In the genomic region with DNA sequence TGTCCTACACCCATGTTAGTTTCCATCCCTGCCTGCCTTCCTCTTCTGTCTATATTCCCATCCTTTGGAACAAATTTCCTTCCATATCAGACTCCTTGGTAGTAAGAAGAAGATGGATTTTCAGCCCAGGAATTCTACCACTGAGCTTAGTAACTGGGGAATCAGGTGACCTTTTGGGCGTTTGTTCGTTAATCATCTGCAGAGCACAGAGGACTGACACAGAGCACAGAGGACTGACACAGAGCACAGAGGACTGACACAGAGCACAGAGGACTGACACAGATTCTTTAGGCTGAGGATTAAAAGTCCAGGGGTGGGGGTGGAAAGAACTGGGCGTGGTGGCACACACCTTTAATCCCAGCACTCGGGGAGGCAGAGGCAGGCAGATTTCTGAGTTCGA, we compare ENCODE assay signal across 30 mouse cellular contexts. TPM values are rescaled to one million over a fixed set of nuclear protein-coding genes. Genes with fewer than 3 reads are reported as not detected.
DNase-seq lines count a peak whose midpoint lies in the region; ATAC-seq lines count a peak whose summit lies in the region.
"Had no signal": no experiment of that assay in that cellular context is flagged by ENCODE, and none has a peak within 500 bp of the region (broad histone marks: within the 10 kb centered on the region; RNA-seq: fewer than 3 reads in every experiment).

No protein-coding gene starts in this region.

- H3K4me2 ChIP-seq in kidney, embryonic 15.5 days, result no peak overlapping the region
- H3K4me2 ChIP-seq in liver, embryonic 13.5 days, result no peak overlapping the region
- H3K4me2 ChIP-seq in forebrain, embryonic 12.5 days, result no peak overlapping the region
- H3K4me2 ChIP-seq: embryonic facial prominence, embryonic 12.5 days; forebrain, embryonic 15.5 days; heart, embryonic 13.5 days; hindbrain, embryonic 15.5 days; limb, embryonic 12.5 days; neural tube, embryonic 15.5 days; stomach, embryonic 15.5 days had no signal

- H3K27me3 ChIP-seq in kidney, embryonic 15.5 days, result no peaks in the 10 kb centered on the region
- no peaks in the 10 kb centered on the region for H3K27me3 ChIP-seq in liver, embryonic 13.5 days
- no peaks in the 10 kb centered on the region for H3K27me3 ChIP-seq in forebrain, embryonic 12.5 days
- H3K27me3 ChIP-seq: embryonic facial prominence, embryonic 12.5 days; forebrain, embryonic 15.5 days; heart, embryonic 13.5 days; hindbrain, embryonic 15.5 days; limb, embryonic 12.5 days; neural tube, embryonic 15.5 days; stomach, embryonic 15.5 days had no signal

- no peaks in the 10 kb centered on the region for H3K36me3 ChIP-seq in kidney, embryonic 15.5 days
- no peaks in the 10 kb centered on the region for H3K36me3 ChIP-seq in liver, embryonic 13.5 days
- no peaks in the 10 kb centered on the region for H3K36me3 ChIP-seq in forebrain, embryonic 12.5 days (replicated peaks)
- H3K36me3 ChIP-seq: embryonic facial prominence, embryonic 12.5 days; forebrain, embryonic 15.5 days; G1E; heart, embryonic 13.5 days; hindbrain, embryonic 15.5 days; limb, embryonic 12.5 days; neural tube, embryonic 15.5 days; stomach, embryonic 15.5 days had no signal

- H3K4me3 ChIP-seq in kidney, embryonic 15.5 days (replicated peaks), result no peak overlapping the region
- no peak overlapping the region for H3K4me3 ChIP-seq in liver, embryonic 13.5 days (replicated peaks)
- H3K4me3 ChIP-seq in forebrain, embryonic 12.5 days (replicated peaks), result no peak overlapping the region
- H3K4me3 ChIP-seq: embryonic facial prominence, embryonic 12.5 days; forebrain, embryonic 15.5 days; heart, embryonic 13.5 days; hindbrain, embryonic 15.5 days; layer of hippocampus, adult 2 months; left cerebral cortex, adult 2 months; limb, embryonic 12.5 days; neural tube, embryonic 15.5 days; stomach, embryonic 15.5 days had no signal

- no peak overlapping the region for H3K27ac ChIP-seq in kidney, embryonic 15.5 days
- peak overlapping the region; percentile 100 for H3K27ac ChIP-seq in liver, embryonic 13.5 days
- no peak overlapping the region for H3K27ac ChIP-seq in forebrain, embryonic 12.5 days
- H3K27ac ChIP-seq: embryonic facial prominence, embryonic 12.5 days; forebrain, embryonic 15.5 days; heart, embryonic 13.5 days; hindbrain, embryonic 15.5 days; kidney, postnatal 0 days; layer of hippocampus, adult 2 months; left cerebral cortex, adult 2 months; limb, embryonic 12.5 days; macrophage; neural tube, embryonic 15.5 days; stomach, embryonic 15.5 days had no signal

- H3K4me1 ChIP-seq in kidney, embryonic 15.5 days, result peaks cover 21% of the 10 kb centered on the region
- H3K4me1 ChIP-seq in liver, embryonic 13.5 days (replicated peaks), result peaks cover 72% of the 10 kb centered on the region
- peaks cover 20% of the 10 kb centered on the region for H3K4me1 ChIP-seq in forebrain, embryonic 12.5 days

- no peak for ATAC-seq in kidney, embryonic 15.5 days (replicated peaks; ENCODE audit: low FRiP score)
- no peak for ATAC-seq in liver, embryonic 13.5 days (ENCODE audit: low read depth)
- no peak for ATAC-seq in forebrain, embryonic 12.5 days (ENCODE audit: low FRiP score)
- ATAC-seq: forebrain, embryonic 15.5 days; inflammation-experienced regulatory T-cells, adult 6 months had no signal

- H3K9me3 ChIP-seq in kidney, embryonic 15.5 days (replicated peaks), result no peaks in the 10 kb centered on the region
- H3K9me3 ChIP-seq in liver, embryonic 13.5 days (replicated peaks), result no peaks in the 10 kb centered on the region
- H3K9me3 ChIP-seq in forebrain, embryonic 12.5 days, result no peaks in the 10 kb centered on the region
- H3K9me3 ChIP-seq: embryonic facial prominence, embryonic 12.5 days; forebrain, embryonic 15.5 days; G1E; heart, embryonic 13.5 days; hindbrain, embryonic 15.5 days; limb, embryonic 12.5 days; neural tube, embryonic 15.5 days; stomach, embryonic 15.5 days had no signal

- peak; percentile 32 for DNase-seq in kidney, adult 18-20 months
- peak; percentile 79 for DNase-seq in kidney, adult 9 months
- no peak for DNase-seq in liver, embryonic 13.5 days
- peak; percentile 70 for DNase-seq in yolk sac, embryonic 10.5 days (ENCODE audit: low spot score)
- no peak for DNase-seq in frontal cortex, adult 2 months (ENCODE audit: extremely low spot score in 1 of 2, low spot score in 1 of 2)
- DNase-seq: adrenal gland, adult 8-10 months; cerebellum, postnatal 36 days; embryo, embryonic 11 days; heart, postnatal 10 days; lung, adult 2 months; lung, postnatal 10 days; midbrain, embryonic 14.5 days; right cerebral cortex, postnatal 25 days had no signal

- 84% methylated on average over 5 of the region's 5 CpGs for WGBS in kidney, embryonic 15.5 days
- WGBS in liver, embryonic 13.5 days (ENCODE audit: insufficient replicate concordance), result 69% methylated on average over 5 of the region's 5 CpGs
- 84% methylated on average over 5 of the region's 5 CpGs for WGBS in forebrain, embryonic 12.5 days

- H3K9ac ChIP-seq in kidney, embryonic 15.5 days, result no peak overlapping the region
- no peak overlapping the region; the same call in 1 of the 2 replicates for H3K9ac ChIP-seq in liver, embryonic 13.5 days
- H3K9ac ChIP-seq in forebrain, embryonic 12.5 days, result no peak overlapping the region
- H3K9ac ChIP-seq: embryonic facial prominence, embryonic 12.5 days; forebrain, embryonic 15.5 days; heart, embryonic 13.5 days; hindbrain, embryonic 15.5 days; limb, embryonic 12.5 days; neural tube, embryonic 15.5 days; stomach, embryonic 15.5 days had no signal

RNA-seq across cellular contexts. Expression of a gene that starts 2.3 kb away (rescaled TPM):
- polyA plus RNA-seq in kidney, embryonic 15.5 days (2015; fragmentation: Nextera tagmentation; extraction: Ambion mirVana), result 23.4 and 28.8 TPM in 2 replicates
- 19.7 and 21.7 TPM in 2 replicates for polyA plus RNA-seq in liver, embryonic 13.5 days (2015; fragmentation: Nextera tagmentation; extraction: Ambion mirVana)
- 30.3 and 32.8 TPM in 2 replicates for polyA plus RNA-seq in frontal cortex, adult 2 months (2012; rRNA removed)
- polyA plus RNA-seq in forebrain, embryonic 12.5 days (2016; fragmentation: Nextera tagmentation; extraction: Ambion mirVana), result 31.4 and 32.9 TPM in 2 replicates

RNA-seq across cellular contexts. Expression of a gene that starts 2.6 kb away (rescaled TPM):
- polyA plus RNA-seq in kidney, embryonic 15.5 days (2015; fragmentation: Nextera tagmentation; extraction: Ambion mirVana), result 0.21 TPM in 1 of 2 replicates, not detected in the other
- polyA plus RNA-seq in liver, embryonic 13.5 days (2015; fragmentation: Nextera tagmentation; extraction: Ambion mirVana), result 0.10 and 0.24 TPM in 2 replicates
- polyA plus RNA-seq in frontal cortex, adult 2 months (2012; rRNA removed), result not detected in 2 replicates
- polyA plus RNA-seq in forebrain, embryonic 12.5 days (2016; fragmentation: Nextera tagmentation; extraction: Ambion mirVana), result 0.18 and 0.36 TPM in 2 replicates
- polyA plus RNA-seq: embryonic facial prominence, embryonic 12.5 days; forebrain, embryonic 15.5 days; G1E; gonadal fat pad, adult 2 months; heart, embryonic 13.5 days; inflammation-experienced regulatory T-cells, adult 6 months; kidney, postnatal 0 days; lung, adult 2 months; macrophage; midbrain, embryonic 14.5 days; neural tube, embryonic 15.5 days; urinary bladder, adult 2 months had no signal

Comparison
In these comparisons a context has a peak if more than half of its experiments do, and no peak if none do; other contexts are left out.
1. DNase-seq: peak in kidney, adult 18-20 months (single experiment), kidney, adult 9 months (single experiment) and yolk sac, embryonic 10.5 days (single experiment); none in liver, embryonic 13.5 days (single experiment) and frontal cortex, adult 2 months (0 of 2).